ENCODE assay signal across 31 mouse cellular contexts in genomic region chr6:82999986-83000385, GRCm38 (mm10). TPM values are rescaled to one million over a fixed set of nuclear protein-coding genes. Genes with fewer than 3 reads are reported as not detected.
DNase-seq lines count a peak whose midpoint lies in the region; ATAC-seq lines count a peak whose summit lies in the region.
"Had no signal": no experiment of that assay in that cellular context is flagged by ENCODE, and none has a peak within 500 bp of the region (broad histone marks: within the 10 kb centered on the region; RNA-seq: fewer than 3 reads in every experiment).

No protein-coding gene starts in this region.

- 70% methylated on average over 8 of the region's 8 CpGs for WGBS in limb, embryonic 12.5 days
- WGBS in limb, embryonic 10.5 days: 72% methylated on average over 8 of the region's 8 CpGs
- 59% methylated on average over 8 of the region's 8 CpGs for WGBS in limb, embryonic 13.5 days

- intact Hi-C loops in left cerebral cortex, postnatal 25 days (cut with DNase I): no loop called here

- H3K4me3 ChIP-seq in limb, embryonic 12.5 days (replicated peaks): no peak overlapping the region
- no peak overlapping the region for H3K4me3 ChIP-seq in limb, embryonic 10.5 days
- no peak overlapping the region for H3K4me3 ChIP-seq in limb, embryonic 13.5 days
- H3K4me3 ChIP-seq: heart, adult 2 months; heart, embryonic 13.5 days; layer of hippocampus, adult 2 months; liver, embryonic 15.5 days; midbrain, embryonic 10.5 days; midbrain, embryonic 15.5 days; neural tube, embryonic 15.5 days had no signal

- no peaks in the 10 kb centered on the region for H3K36me3 ChIP-seq in limb, embryonic 12.5 days
- no peaks in the 10 kb centered on the region for H3K36me3 ChIP-seq in limb, embryonic 10.5 days
- H3K36me3 ChIP-seq in limb, embryonic 13.5 days: no peaks in the 10 kb centered on the region
- H3K36me3 ChIP-seq: G1E; heart, embryonic 13.5 days; liver, embryonic 15.5 days; midbrain, embryonic 10.5 days; midbrain, embryonic 15.5 days; neural tube, embryonic 15.5 days had no signal

- peak overlapping the region; percentile 72 for H3K27ac ChIP-seq in limb, embryonic 12.5 days
- H3K27ac ChIP-seq in limb, embryonic 10.5 days: no peak overlapping the region
- H3K27ac ChIP-seq in limb, embryonic 13.5 days: peak overlapping the region; percentile 79
- H3K27ac ChIP-seq: heart, adult 2 months; heart, embryonic 13.5 days; hindbrain, embryonic 14.5 days; layer of hippocampus, adult 2 months; liver, embryonic 15.5 days; midbrain, embryonic 10.5 days; midbrain, embryonic 15.5 days; neural tube, embryonic 15.5 days had no signal

- H3K4me1 ChIP-seq in limb, embryonic 12.5 days (replicated peaks): peaks cover 5% of the 10 kb centered on the region
- H3K4me1 ChIP-seq in limb, embryonic 10.5 days: peaks cover 23% of the 10 kb centered on the region
- H3K4me1 ChIP-seq in limb, embryonic 13.5 days: peaks cover 14% of the 10 kb centered on the region; the same call in 1 of the 2 replicates

- H3K9me3 ChIP-seq in limb, embryonic 12.5 days: no peaks in the 10 kb centered on the region
- no peaks in the 10 kb centered on the region for H3K9me3 ChIP-seq in limb, embryonic 10.5 days (replicated peaks)
- no peaks in the 10 kb centered on the region for H3K9me3 ChIP-seq in limb, embryonic 13.5 days
- H3K9me3 ChIP-seq: G1E; heart, embryonic 13.5 days; liver, embryonic 15.5 days; midbrain, embryonic 10.5 days; midbrain, embryonic 15.5 days; neural tube, embryonic 15.5 days had no signal

- no peak overlapping the region for H3K9ac ChIP-seq in limb, embryonic 12.5 days (replicated peaks)
- H3K9ac ChIP-seq in limb, embryonic 13.5 days: no peak overlapping the region
- H3K9ac ChIP-seq: heart, embryonic 13.5 days; hindbrain, embryonic 14.5 days; liver, embryonic 15.5 days; midbrain, embryonic 15.5 days; neural tube, embryonic 15.5 days had no signal

- H3K27me3 ChIP-seq in limb, embryonic 12.5 days: no peaks in the 10 kb centered on the region
- H3K27me3 ChIP-seq in limb, embryonic 10.5 days (ENCODE audit: low read depth, poor library complexity, severe bottlenecking): no peaks in the 10 kb centered on the region
- no peaks in the 10 kb centered on the region for H3K27me3 ChIP-seq in limb, embryonic 13.5 days
- H3K27me3 ChIP-seq: liver, embryonic 15.5 days; Patski had no signal

- H3K4me2 ChIP-seq in limb, embryonic 12.5 days: no peak overlapping the region
- 0 out of 2 replicates have a peak overlapping the region, but pooled peaks have one; percentile 16 for H3K4me2 ChIP-seq in limb, embryonic 13.5 days (replicated peaks)
- H3K4me2 ChIP-seq: heart, embryonic 13.5 days; hindbrain, embryonic 14.5 days; liver, embryonic 15.5 days; midbrain, embryonic 15.5 days; neural tube, embryonic 15.5 days had no signal

- peak; percentile 20 to 50 for DNase-seq in adrenal gland, adult (ENCODE audit: inconsistent age in 2 of 2, low spot score in 1 of 2)
- DNase-seq in adrenal gland, adult 18-20 months (ENCODE audit: low spot score in 2 of 2): no peak
- no peak for DNase-seq in limb, embryonic 10.5 days (ENCODE audit: low spot score)
- DNase-seq in 3T3-L1 (ENCODE audit: low read depth, low spot score): peak; percentile 41
- DNase-seq in left cerebral cortex, postnatal 25 days (ENCODE audit: low spot score in 2 of 2): no peak
- no peak for DNase-seq in embryo, embryonic 10.5 days (ENCODE audit: low spot score)
- DNase-seq: adrenal gland, adult 8-10 months; cerebellum, adult 11-12 months; cerebellum, adult 9-11 months; gastrocnemius, postnatal 36 days; heart, adult 2 months; heart, postnatal 10 days; kidney, adult 18-20 months; kidney, postnatal 36 days; lung, postnatal 10 days; retina, postnatal 1 day; right cerebral cortex, postnatal 14 days; thymus, postnatal 14 days had no signal

- ATAC-seq in limb, embryonic 12.5 days (ENCODE audit: insufficient number of reproducible peaks, insufficient read depth, low FRiP score, low TSS enrichment, low read depth): no peak
- ATAC-seq in limb, embryonic 13.5 days (ENCODE audit: low FRiP score, low read depth): 0 out of 2 replicates have a peak, but pooled peaks have one; percentile 24
- ATAC-seq: forebrain, embryonic 14.5 days; midbrain, embryonic 15.5 days; Patski had no signal

RNA-seq across cellular contexts. Expression of gene Dok1, which starts 33.3 kb away (rescaled TPM):
- 1 to 10 TPM; 7.0 to 7.2 TPM for total RNA-seq in adrenal gland, adult 18-20 months (2021)
- polyA plus RNA-seq in limb, embryonic 12.5 days (2016; fragmentation: Nextera tagmentation; extraction: Ambion mirVana): 9.9 and 10.0 TPM in 2 replicates
- 9.8 and 14.9 TPM in 2 replicates for polyA plus RNA-seq in limb, embryonic 10.5 days (2016; fragmentation: Nextera tagmentation; extraction: Ambion mirVana)
- polyA plus RNA-seq in limb, embryonic 13.5 days (2015; fragmentation: Nextera tagmentation; extraction: Ambion mirVana): 16.2 and 16.5 TPM in 2 replicates
- total RNA-seq in left cerebral cortex, postnatal 25 days (2021): 1 to 10 TPM; 1.1 to 1.6 TPM

RNA-seq across cellular contexts. Expression of gene Loxl3, which starts 34.0 kb away (rescaled TPM):
- 1 to 10 TPM; 1.6 to 1.8 TPM for total RNA-seq in adrenal gland, adult 18-20 months (2021)
- polyA plus RNA-seq in limb, embryonic 12.5 days (2016; fragmentation: Nextera tagmentation; extraction: Ambion mirVana): 15.7 and 19.4 TPM in 2 replicates
- 6.3 and 12.8 TPM in 2 replicates for polyA plus RNA-seq in limb, embryonic 10.5 days (2016; fragmentation: Nextera tagmentation; extraction: Ambion mirVana)
- polyA plus RNA-seq in limb, embryonic 13.5 days (2015; fragmentation: Nextera tagmentation; extraction: Ambion mirVana): 34.4 and 36.3 TPM in 2 replicates
- total RNA-seq in left cerebral cortex, postnatal 25 days (2021): 1 to 10 TPM; 1.9 to 2.7 TPM

RNA-seq across cellular contexts. Expression of gene M1ap, which starts 53.3 kb away (rescaled TPM):
- not detected for total RNA-seq in adrenal gland, adult 18-20 months (2021)
- polyA plus RNA-seq in limb, embryonic 12.5 days (2016; fragmentation: Nextera tagmentation; extraction: Ambion mirVana): 0.20 and 0.32 TPM in 2 replicates
- 0.19 and 0.33 TPM in 2 replicates for polyA plus RNA-seq in limb, embryonic 10.5 days (2016; fragmentation: Nextera tagmentation; extraction: Ambion mirVana)
- 0.34 and 0.65 TPM in 2 replicates for polyA plus RNA-seq in limb, embryonic 13.5 days (2015; fragmentation: Nextera tagmentation; extraction: Ambion mirVana)
- not detected for total RNA-seq in left cerebral cortex, postnatal 25 days (2021)
- total RNA-seq: adrenal gland, adult 8-10 months; gastrocnemius, adult 18-20 months; gastrocnemius, postnatal 36 days; layer of hippocampus, adult 2 months had no signal
- polyA plus RNA-seq: neural tube, embryonic 15.5 days; Patski had no signal

RNA-seq across cellular contexts. Expression of gene Aup1, which starts 54.3 kb away (rescaled TPM):
- 100 to 1,000 TPM; 175 to 219 TPM for total RNA-seq in adrenal gland, adult 18-20 months (2021)
- 158 and 159 TPM in 2 replicates for polyA plus RNA-seq in limb, embryonic 12.5 days (2016; fragmentation: Nextera tagmentation; extraction: Ambion mirVana)
- 167 and 169 TPM in 2 replicates for polyA plus RNA-seq in limb, embryonic 10.5 days (2016; fragmentation: Nextera tagmentation; extraction: Ambion mirVana)
- 168 and 181 TPM in 2 replicates for polyA plus RNA-seq in limb, embryonic 13.5 days (2015; fragmentation: Nextera tagmentation; extraction: Ambion mirVana)
- total RNA-seq in left cerebral cortex, postnatal 25 days (2021): 100 to 1,000 TPM; 100 to 114 TPM

RNA-seq across cellular contexts. Expression of gene Htra2, which starts 55.1 kb away (rescaled TPM):
- total RNA-seq in adrenal gland, adult 18-20 months (2021): 10 to 100 TPM; 44.0 to 55.2 TPM
- 68.7 and 75.5 TPM in 2 replicates for polyA plus RNA-seq in limb, embryonic 12.5 days (2016; fragmentation: Nextera tagmentation; extraction: Ambion mirVana)
- 76.2 and 82.6 TPM in 2 replicates for polyA plus RNA-seq in limb, embryonic 10.5 days (2016; fragmentation: Nextera tagmentation; extraction: Ambion mirVana)
- polyA plus RNA-seq in limb, embryonic 13.5 days (2015; fragmentation: Nextera tagmentation; extraction: Ambion mirVana): 78.4 and 82.4 TPM in 2 replicates
- total RNA-seq in left cerebral cortex, postnatal 25 days (2021): 10 to 100 TPM; 42.9 to 45.4 TPM

Comparison
In these comparisons a context has a peak if more than half of its experiments do, and no peak if none do; other contexts are left out.
1. DNase-seq: peak in adrenal gland, adult (2 of 2) and 3T3-L1 (single experiment); none in adrenal gland, adult 18-20 months (0 of 2), limb, embryonic 10.5 days (single experiment), left cerebral cortex, postnatal 25 days (0 of 2) and embryo, embryonic 10.5 days (single experiment).